Mouse (Mus musculus) left cerebral cortex, postnatal 25 days (tissue): ENCODE measurements around the gene Dnajc27. TPM values are rescaled to one million over a fixed set of nuclear protein-coding genes. Genes with fewer than 3 reads are reported as not detected.

Experiments used
- DNase-seq, 2 experiments: peaks; one replicate each; pipeline ENCODE4 v3.0.0; 2022; ENCODE audit warnings: low spot score in 2 of 2, mixed read lengths in 1 of 2
- intact Hi-C: fragments of 180-260 bp; cut with DNase I; formaldehyde crosslinking; loops from one replicate; pipeline ENCODE4 v1.15.1; 2025
- total RNA-seq, 2 experiments: library from RNA; stranded (reverse); gene quantifications; 2 replicates each; pipeline ENCODE4 v1.2.3; 2021

Gene Dnajc27
- 10 to 100 TPM; 95.2 to 96.9 TPM for total RNA-seq

GRCm38 (mm10) chr12:4082132-4083001 lies at the start of gene Dnajc27:
Dnajc27 (plus strand) TSS chr12:4082583.
- intact Hi-C loops, result loop anchor here (5.0 kb wide), 1 partner anchor 420 kb away; no protein-coding TSS in a partner anchor

GRCm38 (mm10) chr12:4036157-4036556 lies 46.2 kb upstream of the Dnajc27 start:
- intact Hi-C loops, result no loop called here
- DNase-seq, result no peak

More at GRCm38 (mm10) chr12:4082132-4083001, at the start of gene Dnajc27:
- DNase-seq, result peak; percentile 96 to 98

GRCm38 (mm10) chr12:4037511-4037910 lies 44.9 kb upstream of the Dnajc27 start:
- intact Hi-C loops, result loop anchor here (1.0 kb wide), 1 partner anchor 54 kb away; no protein-coding TSS in a partner anchor
- peak in 1 of 2 experiments; percentile 62 for DNase-seq

- intact Hi-C loops, result loop anchor here (2.0 kb wide), 2 partner anchors 32 to 42 kb away; no protein-coding TSS in a partner anchor
- peak; percentile 88 to 91 for DNase-seq
Observed at GRCm38 (mm10) chr12:4038061-4039041, 44.0 kb upstream of the Dnajc27 start, which contains the start of gene Efr3b. Efr3b (minus strand) TSS chr12:4038915.

GRCm38 (mm10) chr12:4039046-4039445 lies 43.3 kb upstream of the Dnajc27 start:
- no peak for DNase-seq
- intact Hi-C loops, result loop anchor here (2.0 kb wide), 2 partner anchors 32 to 42 kb away; no protein-coding TSS in a partner anchor

- intact Hi-C loops, result no loop called here
- no peak for DNase-seq
Observed at GRCm38 (mm10) chr12:4042411-4042810, 40.0 kb upstream of the Dnajc27 start.

- no peak for DNase-seq
- intact Hi-C loops, result no loop called here
Observed at GRCm38 (mm10) chr12:4045992-4046391, 36.4 kb upstream of the Dnajc27 start.

- intact Hi-C loops, result no loop called here
- DNase-seq, result no peak
Observed at GRCm38 (mm10) chr12:4048031-4048430, 34.4 kb upstream of the Dnajc27 start.

- intact Hi-C loops, result no loop called here
- no peak for DNase-seq
Observed at GRCm38 (mm10) chr12:4050861-4051425, 31.4 kb upstream of the Dnajc27 start.

- intact Hi-C loops, result no loop called here
- DNase-seq, result no peak
Observed at GRCm38 (mm10) chr12:4053643-4054042, 28.7 kb upstream of the Dnajc27 start.

GRCm38 (mm10) chr12:4054845-4055244 lies 27.5 kb upstream of the Dnajc27 start:
- intact Hi-C loops, result no loop called here

GRCm38 (mm10) chr12:4058321-4058720 lies 24.1 kb upstream of the Dnajc27 start:
- DNase-seq, result no peak
- intact Hi-C loops, result no loop called here

More at GRCm38 (mm10) chr12:4054845-4055244, 27.5 kb upstream of the Dnajc27 start:
- DNase-seq, result no peak

GRCm38 (mm10) chr12:4059683-4060082 lies 22.7 kb upstream of the Dnajc27 start:
- DNase-seq, result no peak
- intact Hi-C loops, result no loop called here

- DNase-seq, result no peak
- intact Hi-C loops, result no loop called here
Observed at GRCm38 (mm10) chr12:4065498-4065897, 16.9 kb upstream of the Dnajc27 start.

GRCm38 (mm10) chr12:4065944-4066343 lies 16.4 kb upstream of the Dnajc27 start:
- DNase-seq, result no peak
- intact Hi-C loops, result no loop called here

GRCm38 (mm10) chr12:4066681-4067459 lies 15.5 kb upstream of the Dnajc27 start:
- intact Hi-C loops, result no loop called here
- DNase-seq, result peak; percentile 58 to 91

- DNase-seq, result no peak
- intact Hi-C loops, result no loop called here
Observed at GRCm38 (mm10) chr12:4068551-4068950, 13.8 kb upstream of the Dnajc27 start.

GRCm38 (mm10) chr12:4071671-4072070 lies 10.7 kb upstream of the Dnajc27 start:
- intact Hi-C loops, result no loop called here
- peak in 1 of 2 experiments; percentile 11 for DNase-seq

GRCm38 (mm10) chr12:4075407-4075806 lies 7.0 kb upstream of the Dnajc27 start:
- intact Hi-C loops, result no loop called here
- peak in 1 of 2 experiments; percentile 39 for DNase-seq
